Mouse (Mus musculus): ENCODE measurements around the gene Cd247.
A peak's percentile ranks its signal among the peaks of the same experiment; 100 is the strongest.
"Not testable (repeated sequence)": the region's sequence is repeated elsewhere in the genome, so short reads cannot be mapped to it uniquely, and the experiment has no call there.

The Cd247 gene

DNA sequence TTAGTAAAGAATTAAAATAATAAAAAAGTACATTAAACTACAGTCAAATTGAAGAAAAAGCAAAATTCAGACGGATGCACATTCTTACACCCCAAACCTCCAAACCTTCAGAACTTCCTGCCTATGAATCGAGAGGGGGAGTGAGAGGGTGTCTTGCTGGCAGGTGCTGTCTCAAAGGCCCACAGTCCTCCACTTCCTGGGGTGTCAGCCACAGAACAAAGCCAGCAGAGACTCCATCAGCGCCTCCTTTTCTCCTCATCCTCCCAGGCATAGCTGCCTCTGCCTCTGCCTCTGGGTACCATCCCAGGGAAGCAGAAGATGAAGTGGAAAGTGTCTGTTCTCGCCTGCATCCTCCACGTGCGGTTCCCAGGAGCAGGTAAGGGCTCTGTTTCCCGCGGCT, at the start of gene Cd247:
TSS of gene Cd247 (plus strand) at position 171 of the 400 bp plus-strand sequence.
- DNase-seq = no peak

GRCm38 (mm10) chr1:165738985-165739384, 49.5 kb upstream of the Cd247 start:
- no peak for DNase-seq

DNA sequence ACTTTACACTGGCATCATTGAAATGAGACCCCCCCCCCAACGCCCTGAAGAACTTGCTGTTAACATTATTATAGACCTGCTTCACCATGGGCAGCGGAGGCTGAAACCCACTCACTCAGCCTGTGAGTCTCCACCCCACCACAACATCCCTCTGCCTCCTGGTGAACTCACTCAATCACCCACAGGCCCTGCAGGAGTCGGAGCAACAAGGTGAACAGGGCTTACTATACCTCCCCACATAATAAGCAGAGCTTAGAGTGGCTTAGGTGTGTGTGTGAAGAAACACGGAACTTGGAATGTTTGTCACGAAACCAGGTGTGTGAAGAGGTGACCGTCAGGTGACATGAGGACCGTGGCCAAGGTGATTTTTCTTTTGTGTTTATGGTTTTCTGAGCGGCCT, 46.5 kb upstream of the Cd247 start:
- DNase-seq = no peak

GRCm38 (mm10) chr1:165748053-165748452, 40.4 kb upstream of the Cd247 start:
- no peak for DNase-seq

DNA sequence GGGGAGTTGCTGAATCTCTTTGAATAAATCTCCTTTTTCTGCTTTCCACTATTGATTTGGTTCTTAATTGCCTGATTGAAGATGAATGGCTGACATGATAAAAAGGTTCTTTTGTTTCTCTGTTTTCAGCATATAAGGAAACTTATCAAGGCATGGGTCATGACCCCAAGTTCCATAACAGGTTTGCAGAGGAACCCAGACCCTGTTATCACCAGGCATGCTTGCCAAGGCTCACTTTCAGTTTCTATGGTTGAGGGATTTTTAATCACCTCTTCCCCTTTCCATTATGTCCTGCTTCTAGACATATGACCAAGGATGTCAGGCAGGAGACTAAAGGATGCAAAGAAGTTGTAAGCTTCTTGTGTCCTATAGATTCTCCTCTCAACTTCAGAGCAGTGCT, 37.3 kb upstream of the Cd247 start:
- DNase-seq = no peak

GRCm38 (mm10) chr1:165751838-165752237, 36.6 kb upstream of the Cd247 start:
- DNase-seq = no peak

DNA sequence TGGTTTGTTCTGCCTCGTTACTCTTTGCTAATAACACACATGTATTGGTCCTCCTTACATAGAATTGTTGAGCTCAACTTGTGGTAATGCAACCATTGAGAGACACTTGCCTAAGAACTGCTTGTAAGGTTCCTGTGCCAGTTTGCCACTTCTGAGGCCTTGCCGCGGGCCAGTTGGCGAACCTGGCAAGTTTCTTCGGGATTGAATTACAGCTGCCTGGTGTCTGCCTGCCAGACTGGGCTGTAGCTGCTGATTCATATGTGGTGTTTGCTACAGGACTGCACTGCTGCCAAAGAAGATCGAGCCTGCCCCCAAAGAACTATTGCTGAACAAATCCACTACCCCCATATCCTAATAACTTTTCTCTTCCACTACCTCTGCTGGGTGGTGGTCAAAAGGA, 34.3 kb upstream of the Cd247 start:
- DNase-seq = no peak

DNA sequence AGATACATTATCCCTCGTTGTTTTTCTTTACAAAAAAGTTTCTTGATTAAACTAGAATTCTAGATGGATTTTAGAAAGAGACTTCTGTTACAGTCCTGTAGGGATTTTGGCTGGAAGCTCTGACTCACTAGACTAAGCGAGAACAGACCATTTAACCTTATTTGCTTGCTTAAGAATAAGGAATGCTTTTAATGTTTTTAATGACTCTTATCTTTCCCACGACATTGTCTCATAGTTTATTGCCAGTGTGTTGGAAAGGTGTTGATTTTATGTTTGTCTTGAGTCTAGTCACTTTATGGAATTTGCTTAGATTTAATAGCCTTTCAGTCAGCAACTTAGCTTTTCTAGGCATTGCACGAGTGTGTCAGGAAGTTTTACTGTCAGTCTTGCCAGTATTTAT, 33.3 kb upstream of the Cd247 start:
- DNase-seq = no peak

DNA sequence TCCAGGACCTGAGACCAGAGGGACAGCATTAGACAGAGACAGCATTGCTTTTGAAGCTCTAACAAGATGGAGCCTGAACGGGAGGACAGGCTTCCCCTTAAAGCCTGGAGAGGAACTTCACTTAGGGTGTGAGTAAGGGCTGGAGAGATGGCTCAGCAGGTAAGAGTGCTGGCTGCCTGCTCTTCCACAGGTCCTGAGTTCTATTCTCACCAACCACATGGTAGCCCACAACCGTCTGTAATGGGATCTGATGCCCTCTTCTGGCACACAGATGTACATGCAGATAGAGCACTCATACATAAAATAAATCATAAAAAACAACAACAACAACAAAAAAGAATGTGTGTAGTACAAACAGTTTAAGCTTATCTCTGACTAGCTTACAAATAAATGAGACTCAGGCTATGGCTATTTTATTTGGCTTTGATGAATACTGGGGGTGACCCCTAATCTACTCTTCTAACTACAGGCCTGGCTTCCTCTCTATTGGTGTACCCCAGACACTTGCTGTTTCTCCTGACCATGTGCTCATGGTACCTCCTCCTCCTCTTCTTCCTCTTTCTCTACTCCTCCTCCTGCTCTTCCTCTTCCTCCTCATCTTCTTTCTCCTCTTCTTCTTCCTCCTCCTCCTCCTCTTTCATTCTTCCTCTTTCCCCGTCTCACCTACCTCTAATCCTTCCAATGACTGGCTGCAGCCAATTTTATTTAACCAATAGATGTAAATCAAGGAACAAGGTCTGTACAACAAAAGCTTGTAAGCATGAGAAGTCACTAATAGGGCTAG, 26.8 kb upstream of the Cd247 start:
- DNase-seq = no peak

DNA sequence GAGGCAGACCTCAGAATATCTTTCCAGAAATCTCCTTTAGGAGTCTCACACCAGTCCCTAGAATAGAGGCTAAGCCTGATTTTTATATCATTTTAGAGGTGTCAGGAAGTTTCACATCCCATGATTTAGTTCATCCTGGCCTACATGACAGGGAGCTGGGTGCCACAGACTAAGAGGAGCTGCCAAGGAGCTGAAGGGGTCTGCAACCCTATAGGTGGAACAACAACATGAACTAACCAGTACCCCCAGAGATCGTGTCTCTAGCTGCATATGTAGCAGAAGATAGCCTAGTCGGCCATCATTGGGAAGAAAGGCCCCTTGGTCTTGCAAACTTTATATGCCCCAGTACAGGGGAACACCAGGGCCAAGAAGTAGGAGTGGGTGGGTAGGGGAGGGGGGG, 26.0 kb upstream of the Cd247 start:
- not testable (repeated sequence) for DNase-seq

DNA sequence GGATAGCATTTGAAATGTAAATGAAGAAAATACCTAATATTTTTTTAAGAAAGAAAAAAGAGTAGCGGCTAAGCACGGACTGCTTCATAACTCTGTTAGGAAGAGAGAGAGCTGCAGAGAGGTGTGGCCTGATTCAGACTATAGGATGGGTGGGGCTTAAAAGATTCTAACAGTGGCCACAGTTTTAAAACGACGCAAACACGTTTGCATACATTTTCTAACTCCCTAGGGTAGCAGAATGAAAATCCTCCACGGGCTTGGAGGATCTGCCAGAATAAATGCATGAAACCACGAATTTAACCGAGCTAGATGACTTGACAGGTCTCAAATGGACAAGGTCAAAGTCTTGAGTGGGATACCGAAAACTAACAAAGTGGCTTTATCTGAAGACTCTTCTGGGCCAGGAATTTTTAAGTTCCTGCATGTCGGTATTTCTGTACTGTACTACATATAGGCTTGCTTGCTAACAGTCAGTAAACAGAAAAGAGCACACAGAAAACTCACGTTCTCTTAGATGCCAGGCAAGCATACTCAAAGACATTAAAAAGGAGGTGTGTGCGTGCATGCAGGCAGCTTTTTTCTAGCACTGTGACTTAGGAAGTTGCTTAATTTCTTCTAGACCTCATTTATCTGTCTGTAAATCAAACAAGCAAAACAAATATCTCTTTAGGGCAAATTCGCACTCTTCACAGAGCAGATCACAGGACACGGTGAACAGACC, 25.4 kb upstream of the Cd247 start:
- no peak for DNase-seq

GRCm38 (mm10) chr1:165763635-165764372, 24.7 kb upstream of the Cd247 start, which contains the start of gene Creg1:
Creg1 (plus strand) TSS chr1:165763746.
- peak; percentile 85 to 91 for DNase-seq

DNA sequence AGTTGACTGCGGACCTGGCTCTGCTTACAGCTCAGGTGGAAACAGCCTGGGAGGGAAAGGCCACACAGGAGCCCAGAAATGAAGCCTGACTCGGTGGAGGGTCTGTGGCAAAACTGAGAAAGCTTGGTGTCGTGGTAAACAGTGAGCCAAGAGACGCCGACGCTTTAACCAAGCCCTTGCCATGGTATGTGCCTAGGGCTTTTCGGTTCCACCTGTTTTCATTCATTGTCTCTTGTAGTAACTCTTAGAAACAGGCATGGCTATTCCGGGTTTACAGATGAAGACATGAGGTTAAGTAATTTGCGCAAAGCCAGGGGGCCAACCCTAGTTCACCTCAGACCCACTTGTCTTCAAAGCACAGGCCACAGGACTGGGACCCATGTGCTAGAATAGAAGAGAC, 23.9 kb upstream of the Cd247 start:
- no peak for DNase-seq

DNA sequence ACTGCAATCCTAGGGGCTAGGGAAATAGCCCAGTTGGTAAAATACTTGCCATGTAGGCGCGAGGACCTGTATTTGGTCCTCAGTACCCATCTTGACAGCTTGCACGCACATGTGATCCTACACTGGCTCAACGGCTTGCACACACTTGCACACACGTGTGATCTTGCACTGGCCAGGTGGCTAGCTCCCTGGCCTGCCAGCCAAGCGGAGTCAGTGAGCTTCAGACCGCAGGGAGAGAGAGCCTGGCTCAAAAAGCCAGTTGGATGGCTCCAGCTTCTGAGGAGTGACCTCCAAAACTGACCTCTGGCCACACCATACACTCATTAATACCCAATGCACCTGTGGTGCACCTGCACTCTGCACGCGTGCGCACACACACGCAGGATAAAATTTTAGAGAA, 23.4 kb upstream of the Cd247 start:
- DNase-seq = no peak

DNA sequence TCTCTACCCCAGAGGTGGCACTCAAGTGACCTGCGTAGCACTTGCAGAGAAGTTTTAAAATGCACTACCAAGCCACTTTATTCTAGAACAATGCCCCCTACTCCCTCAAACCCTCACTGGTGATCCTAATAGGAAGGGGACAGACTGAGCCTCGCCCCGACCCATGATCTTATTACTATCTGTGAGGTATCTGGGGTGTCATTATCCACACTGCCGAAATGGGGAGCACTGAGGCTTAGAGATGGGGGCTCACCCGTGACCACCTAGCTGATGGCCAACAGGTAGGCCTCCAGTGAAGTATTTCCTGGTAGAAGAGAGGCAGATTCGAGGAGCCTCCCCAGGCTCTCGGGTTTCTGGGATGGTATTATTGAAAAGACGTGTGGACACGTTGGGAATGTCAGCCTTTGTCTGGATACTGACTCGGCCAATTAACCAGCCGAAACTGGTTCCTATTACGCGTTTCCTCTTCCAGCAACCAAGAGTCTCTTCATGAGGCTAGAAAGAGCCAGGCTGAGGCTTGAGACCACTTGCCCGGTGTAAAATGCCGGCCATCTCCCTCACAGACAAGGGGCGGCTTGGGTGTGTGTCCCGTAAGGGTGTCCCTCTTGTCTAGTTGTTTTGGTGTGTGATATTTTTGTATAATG, 22.7 kb upstream of the Cd247 start:
- DNase-seq = no peak

- no peak for DNase-seq
Observed at GRCm38 (mm10) chr1:165766295-165766890, 22.1 kb upstream of the Cd247 start.

- DNase-seq = no peak
Observed at GRCm38 (mm10) chr1:165768894-165769512, 19.5 kb upstream of the Cd247 start.

DNA sequence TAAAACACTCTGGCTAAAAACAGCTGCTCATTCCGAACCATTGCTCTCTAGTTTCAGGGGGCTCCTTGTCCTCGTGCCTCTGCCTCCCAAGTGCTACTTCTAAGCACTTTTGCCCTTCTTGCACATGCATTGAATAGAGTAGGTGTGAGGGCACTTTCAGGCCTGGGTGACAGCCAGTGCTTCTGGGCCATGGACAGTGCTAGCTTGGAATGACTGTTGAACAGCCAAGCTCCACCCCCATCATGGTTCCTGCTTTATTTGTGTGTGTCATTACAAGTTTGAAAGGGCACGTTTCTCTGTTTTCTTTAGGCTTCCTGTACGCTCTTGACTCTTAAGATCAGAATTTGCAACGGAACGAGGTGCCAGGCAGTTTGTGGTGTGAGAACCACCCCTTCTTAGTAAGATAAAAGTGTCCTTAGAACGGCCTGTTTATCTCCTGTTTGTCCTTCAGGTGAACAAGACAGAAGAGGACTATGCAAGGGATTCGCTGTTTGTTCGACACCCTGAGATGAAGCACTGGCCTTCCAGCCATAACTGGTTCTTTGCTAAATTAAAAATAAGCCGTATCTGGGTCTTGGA, 18.2 kb upstream of the Cd247 start:
- DNase-seq = no peak

DNA sequence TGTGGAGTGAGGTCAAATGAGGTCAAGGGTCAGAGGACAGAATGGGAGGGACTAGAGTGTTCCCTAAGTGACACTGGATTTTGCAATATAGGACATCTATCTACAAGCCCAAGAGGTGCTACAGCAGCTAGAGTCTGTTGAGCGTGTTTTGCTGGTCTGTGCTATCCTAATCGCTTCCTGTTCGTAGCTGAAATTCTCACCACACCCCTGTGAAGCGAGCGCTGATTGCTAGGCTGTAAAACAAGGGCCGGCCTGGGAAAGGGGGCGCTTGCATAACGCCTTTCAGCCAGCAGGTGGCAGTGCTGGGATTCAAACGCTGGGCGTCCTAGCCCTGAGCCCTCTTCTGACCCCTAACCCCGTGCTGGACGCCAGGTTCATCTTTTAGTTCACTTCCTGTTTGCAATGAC, 17.0 kb upstream of the Cd247 start:
- DNase-seq = peak; percentile 55 to 76

DNA sequence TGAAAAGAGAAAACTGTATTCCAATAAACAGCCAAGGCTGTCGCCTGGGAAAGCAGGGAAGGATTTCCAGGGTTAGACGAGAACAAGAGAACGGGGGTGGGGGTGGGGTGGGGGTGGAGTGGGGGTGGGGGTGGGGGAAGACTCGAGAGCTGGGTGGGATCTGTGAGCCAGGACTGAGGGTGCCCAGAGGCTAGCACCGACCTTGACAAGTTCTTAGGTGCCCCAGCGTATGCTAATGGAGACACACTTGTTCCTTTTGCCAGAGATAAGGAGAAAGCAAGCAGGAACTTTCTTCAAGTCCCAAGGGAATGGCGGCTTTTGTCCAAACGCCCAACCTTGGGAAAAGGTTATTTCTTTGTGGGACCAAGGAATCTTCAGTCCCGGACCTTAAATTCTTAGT, 16.5 kb upstream of the Cd247 start:
- no peak for DNase-seq

DNA sequence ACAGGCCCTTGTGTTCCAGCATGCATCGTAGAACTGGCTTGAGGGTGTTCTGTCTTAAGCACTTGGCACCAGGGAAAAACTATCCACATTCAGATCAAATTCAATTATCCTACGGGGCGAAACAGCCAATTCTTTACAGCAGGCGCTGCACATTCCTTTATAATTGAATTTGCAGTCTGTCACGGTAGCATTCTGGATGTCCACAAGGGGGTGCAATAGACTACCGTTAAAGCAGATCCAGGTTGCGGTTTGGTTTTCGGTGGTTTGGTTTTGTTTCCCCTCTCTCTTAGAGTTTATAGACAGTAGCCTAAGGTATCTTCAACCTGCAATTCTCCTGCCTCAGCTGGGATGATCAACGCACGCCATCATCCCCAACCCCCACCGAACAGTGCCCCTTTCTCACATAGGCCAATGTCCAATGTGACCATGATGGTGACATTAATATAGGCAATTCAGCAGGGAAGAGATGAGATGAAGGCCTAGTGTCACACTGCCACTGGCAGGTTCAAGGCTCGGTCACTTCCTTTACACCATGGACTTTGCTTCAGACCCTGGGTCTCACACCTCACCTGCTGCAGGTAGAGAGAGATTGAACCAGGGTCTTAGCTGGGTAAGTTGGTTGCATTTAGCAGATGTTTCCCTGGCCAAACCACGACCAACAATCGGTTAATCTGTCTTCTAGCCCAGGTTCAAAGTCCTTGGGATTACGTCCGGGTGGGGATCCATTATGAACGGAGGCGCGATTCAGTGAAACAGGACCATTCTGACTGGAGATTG, 12.8 kb upstream of the Cd247 start:
- peak in 1 of 2 experiments; percentile 43 for DNase-seq

All from spleen, adult 18-20 months (tissue).